Mouse (Mus musculus) thymus, postnatal 36 days (tissue): Measurements from ENCODE around the gene Brap.

ENCODE experiments used
- DNase-seq, 2 experiments: peaks; one replicate each; pipeline ENCODE4 v3.0.0; 2022; ENCODE audit warnings: mixed read lengths in 2 of 2

The Brap gene

DNA sequence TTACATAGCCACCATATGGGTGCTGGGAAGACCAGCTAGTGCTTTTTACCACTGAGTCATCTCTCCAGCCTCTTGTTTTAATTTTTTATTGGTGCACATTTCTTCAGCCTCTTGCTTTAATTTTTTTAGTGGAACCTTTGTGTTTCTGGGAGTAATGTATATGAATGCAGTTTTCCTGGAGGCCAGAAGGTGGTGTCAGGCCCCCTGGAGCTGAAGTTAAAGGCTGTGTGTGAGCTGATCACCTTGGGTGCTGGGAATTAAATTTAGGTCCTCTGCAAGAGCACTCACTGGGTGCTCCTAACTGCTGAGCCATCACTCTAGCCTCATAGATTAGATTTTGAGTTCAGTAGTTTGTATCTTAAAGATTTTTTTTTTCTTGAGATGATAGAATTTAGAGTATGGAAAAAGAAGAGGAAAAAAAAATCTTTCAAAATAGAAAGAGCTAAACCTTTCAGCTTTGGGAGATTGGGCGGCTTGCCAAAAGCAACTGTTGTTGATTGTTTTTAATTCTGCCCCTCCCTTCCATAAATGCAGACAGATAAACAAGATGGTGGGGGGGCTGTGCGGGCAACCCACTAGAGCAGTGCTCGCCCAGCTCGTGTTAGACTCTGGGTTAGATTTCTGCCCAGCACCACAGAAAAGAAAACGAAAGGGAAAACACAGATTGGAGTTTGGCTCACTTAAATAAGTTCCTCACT lies 60.7 kb downstream of the Brap start:
- DNase-seq: no peak

DNA sequence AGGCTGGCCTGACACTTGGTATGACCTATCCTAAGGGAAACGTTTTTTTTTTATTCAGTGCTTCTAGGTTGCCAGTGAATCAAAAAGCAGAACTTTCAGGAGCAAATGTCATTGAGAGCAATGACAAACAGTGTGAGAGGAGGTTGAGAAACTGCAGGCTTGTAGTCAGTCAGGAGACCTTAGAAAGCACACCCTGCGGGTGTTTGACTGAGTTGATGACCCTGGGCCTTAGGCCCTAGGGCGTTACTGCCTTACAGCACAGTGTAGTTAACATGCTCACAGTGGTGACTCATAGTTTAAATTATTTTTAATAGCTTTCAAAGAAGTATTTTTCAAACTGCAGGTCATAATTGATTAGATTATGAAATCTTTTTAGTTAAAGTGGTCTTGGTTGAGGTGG lies 61.5 kb downstream of the Brap start:
- no peak for DNase-seq

DNA sequence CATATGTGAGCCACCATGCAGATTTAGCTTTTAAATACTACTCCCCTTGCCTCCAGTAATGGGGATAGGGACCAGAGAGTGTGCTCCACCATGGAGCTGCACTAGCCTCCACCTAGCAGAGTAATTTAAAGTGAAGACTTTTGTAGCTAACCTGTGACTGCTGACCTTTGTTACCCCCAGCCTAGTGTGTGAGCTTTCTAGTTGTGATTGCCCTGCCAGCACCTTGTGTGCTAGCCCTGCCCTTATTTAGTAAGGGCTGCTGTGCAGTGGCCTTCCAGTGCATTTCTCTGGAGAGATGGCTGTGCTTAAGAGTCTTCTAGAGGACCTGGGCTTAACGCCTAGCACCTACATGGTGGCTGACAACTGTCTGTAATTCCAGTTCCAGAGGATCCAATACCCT lies 64.3 kb downstream of the Brap start:
- no peak for DNase-seq

DNA sequence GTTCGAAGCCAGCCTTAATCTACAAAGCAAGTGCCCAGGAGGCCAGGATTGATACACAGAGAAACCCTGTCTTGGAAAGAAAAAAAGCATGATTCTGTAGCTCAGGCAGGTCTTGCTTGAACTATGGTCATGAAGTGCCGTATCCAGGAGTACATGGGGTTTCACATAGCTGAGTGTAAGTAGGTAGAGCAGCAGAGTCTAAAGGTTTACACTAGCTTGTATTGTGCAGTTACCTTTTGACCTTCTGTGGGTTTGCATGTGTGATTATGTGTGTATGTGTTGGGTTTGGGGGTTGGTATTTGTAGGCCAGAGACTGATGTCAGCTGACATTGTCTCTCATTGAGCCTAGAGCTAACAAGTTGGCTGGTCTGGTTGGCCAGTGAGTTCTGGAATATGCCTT lies 69.7 kb downstream of the Brap start:
- DNase-seq: no peak

DNA sequence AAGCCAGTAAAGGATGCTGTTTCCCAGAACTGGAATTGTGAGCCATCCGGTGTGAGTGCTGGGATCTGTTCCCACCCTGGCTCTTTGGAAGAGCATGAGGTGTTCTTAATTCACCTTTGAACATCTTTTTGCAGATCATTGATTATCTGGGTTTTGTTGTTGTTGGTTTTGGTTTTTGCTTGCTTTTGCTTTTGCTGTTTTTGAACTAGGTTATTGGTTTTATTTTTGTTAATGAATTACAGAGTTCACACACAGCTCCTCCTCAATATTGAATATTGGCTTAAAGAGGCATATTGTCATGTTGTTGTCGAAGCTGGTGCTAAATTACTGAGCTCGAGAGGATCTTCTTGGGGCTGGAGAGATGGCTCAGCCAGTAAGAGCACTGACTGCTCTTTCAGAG lies 76.3 kb downstream of the Brap start:
- DNase-seq: no peak
